Mouse (Mus musculus): ENCODE results near the gene Arntl2. TPM values are rescaled to one million over a fixed set of nuclear protein-coding genes. Genes with fewer than 3 reads are reported as not detected.

Gene Arntl2
- polyA plus RNA-seq, 1 experiment from 2014 or later, result 4.4 TPM

DNA sequence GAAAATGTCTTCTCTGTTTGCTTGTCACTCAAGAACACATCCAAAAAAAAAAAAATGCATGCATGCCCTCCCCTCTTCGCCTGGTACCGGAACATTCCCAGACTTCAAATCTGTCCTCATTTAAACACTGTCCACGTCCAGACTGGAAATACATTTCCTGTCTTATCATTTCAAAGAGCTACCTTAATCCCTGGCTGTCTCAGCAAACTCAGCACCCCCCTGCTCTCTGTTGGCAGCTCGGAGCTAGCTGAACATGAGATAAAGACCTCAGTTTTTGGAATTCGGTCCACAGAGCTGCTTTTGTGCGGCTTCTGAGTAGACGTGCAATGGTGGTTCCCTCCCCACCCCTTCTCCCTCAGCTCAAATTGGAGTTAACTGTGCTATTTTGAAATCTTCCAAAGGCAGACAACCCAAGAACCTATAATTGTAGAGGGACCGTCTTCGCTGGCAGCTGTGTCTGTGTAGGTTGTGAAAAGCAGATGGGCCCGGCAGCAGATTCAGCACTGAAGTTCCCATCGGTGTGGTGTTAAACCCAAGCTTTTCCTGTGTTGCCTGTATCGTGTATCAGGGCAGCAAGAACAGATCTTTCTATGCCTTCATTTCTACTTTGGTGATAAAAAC is 81.7 kb downstream of the Arntl2 start:
- peaks cover 6% of the 10 kb centered on the region for H3K9me3 ChIP-seq (ENCODE audit: control insufficient read depth, low read length)
- no peak overlapping the region for H3K9ac ChIP-seq (ENCODE audit: low read length)
- 81% methylated on average over 12 of the region's 12 CpGs for WGBS
- no peak for ATAC-seq (ENCODE audit: low read depth)
- H3K27ac ChIP-seq (ENCODE audit: low read length), result no peak overlapping the region
- no peaks in the 10 kb centered on the region for H3K36me3 ChIP-seq (ENCODE audit: control insufficient read depth, insufficient read depth, low read length)
- H3K4me1 ChIP-seq (replicated peaks; ENCODE audit: control insufficient read depth, insufficient read depth, low read length), result peaks cover 3% of the 10 kb centered on the region; the same call in 1 of the 2 replicates
- no peaks in the 10 kb centered on the region for H3K27me3 ChIP-seq (ENCODE audit: control insufficient read depth, insufficient read depth, low read depth, low read length)
- no peak overlapping the region for H3K4me2 ChIP-seq (ENCODE audit: low read depth, low read length)
- no peak overlapping the region for H3K4me3 ChIP-seq (ENCODE audit: low read length)

DNA sequence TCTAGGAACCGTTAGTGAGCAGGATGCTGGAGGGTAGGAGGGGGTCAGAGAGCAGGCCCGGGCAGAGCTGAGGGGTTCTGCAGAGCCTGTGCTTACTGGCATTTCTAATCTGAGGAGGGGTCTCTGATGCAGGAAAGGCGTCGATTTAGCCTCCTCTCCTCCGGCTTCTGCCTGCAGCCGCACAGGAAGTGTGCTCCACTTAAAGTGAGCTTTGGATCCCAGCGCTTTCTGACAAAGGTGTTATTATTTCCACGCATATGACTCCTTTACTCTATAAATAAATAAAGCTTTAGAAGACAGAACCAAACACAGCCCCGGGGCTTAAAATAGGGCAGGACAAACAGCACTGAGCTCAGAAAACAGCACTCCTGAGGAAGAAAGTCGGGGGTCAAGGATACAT is 83.1 kb downstream of the Arntl2 start:
- 31% methylated on average over 10 of the region's 10 CpGs for WGBS
- Histone ChIP-seq H3K4me1 (replicated peaks; ENCODE audit: control insufficient read depth, insufficient read depth, low read length) (peaks cover 3% of the 10 kb centered on the region; the same call in 1 of the 2 replicates), H3K27me3 (ENCODE audit: control insufficient read depth, insufficient read depth, low read depth, low read length) (no peaks in the 10 kb centered on the region), H3K4me2 (ENCODE audit: low read depth, low read length) (no peak overlapping the region), H3K36me3 (ENCODE audit: control insufficient read depth, insufficient read depth, low read length) (no peaks in the 10 kb centered on the region), H3K27ac (ENCODE audit: low read length) (no peak overlapping the region), H3K9ac (ENCODE audit: low read length) (no peak overlapping the region), H3K9me3 (ENCODE audit: control insufficient read depth, low read length) (peaks cover 6% of the 10 kb centered on the region), H3K4me3 (ENCODE audit: low read length) (no peak overlapping the region)
- ATAC-seq (ENCODE audit: low read depth), result no peak

DNA sequence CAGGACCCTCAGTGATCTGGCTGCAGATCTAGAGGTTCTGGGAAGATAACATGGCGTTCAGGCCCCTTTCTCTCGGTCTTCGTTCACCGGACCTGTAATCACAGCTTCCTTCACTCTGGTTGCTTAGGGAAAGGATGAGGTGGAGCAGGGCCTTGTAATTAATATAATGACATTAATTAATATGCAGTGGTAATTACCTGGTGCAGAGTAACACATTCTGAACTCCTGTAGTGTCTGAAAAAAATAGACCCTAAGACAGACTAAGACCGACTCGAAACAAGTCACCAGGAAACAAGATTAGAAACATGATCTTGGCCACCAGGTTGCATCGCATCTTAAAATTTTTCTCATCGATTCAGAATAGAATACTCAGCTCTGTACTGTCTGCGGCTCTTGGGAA is 84.0 kb downstream of the Arntl2 start:
- Histone ChIP-seq H3K9me3 (ENCODE audit: control insufficient read depth, low read length) (peaks cover 6% of the 10 kb centered on the region), H3K9ac (ENCODE audit: low read length) (no peak overlapping the region), H3K27me3 (ENCODE audit: control insufficient read depth, insufficient read depth, low read depth, low read length) (no peaks in the 10 kb centered on the region), H3K36me3 (ENCODE audit: control insufficient read depth, insufficient read depth, low read length) (no peaks in the 10 kb centered on the region), H3K4me2 (ENCODE audit: low read depth, low read length) (no peak overlapping the region), H3K4me1 (replicated peaks; ENCODE audit: control insufficient read depth, insufficient read depth, low read length) (peaks cover 3% of the 10 kb centered on the region; the same call in 1 of the 2 replicates), H3K4me3 (ENCODE audit: low read length) (no peak overlapping the region), H3K27ac (ENCODE audit: low read length) (no peak overlapping the region)
- WGBS, result 85% methylated on average over 9 of the region's 9 CpGs
- ATAC-seq (ENCODE audit: low read depth), result no peak

GRCm38 (mm10) chr6:146880296-146880695 is 84.4 kb downstream of the Arntl2 start:
- Histone ChIP-seq H3K9ac (ENCODE audit: low read length) (no peak overlapping the region), H3K4me1 (replicated peaks; ENCODE audit: control insufficient read depth, insufficient read depth, low read length) (peaks cover 5% of the 10 kb centered on the region; the same call in 1 of the 2 replicates), H3K4me2 (ENCODE audit: low read depth, low read length) (no peak overlapping the region), H3K27me3 (ENCODE audit: control insufficient read depth, insufficient read depth, low read depth, low read length) (no peaks in the 10 kb centered on the region), H3K9me3 (ENCODE audit: control insufficient read depth, low read length) (peaks cover 6% of the 10 kb centered on the region), H3K36me3 (ENCODE audit: control insufficient read depth, insufficient read depth, low read length) (no peaks in the 10 kb centered on the region), H3K4me3 (ENCODE audit: low read length) (no peak overlapping the region), H3K27ac (ENCODE audit: low read length) (no peak overlapping the region)
- ATAC-seq (ENCODE audit: low read depth), result no peak
- WGBS, result 66% methylated on average over 4 of the region's 4 CpGs

DNA sequence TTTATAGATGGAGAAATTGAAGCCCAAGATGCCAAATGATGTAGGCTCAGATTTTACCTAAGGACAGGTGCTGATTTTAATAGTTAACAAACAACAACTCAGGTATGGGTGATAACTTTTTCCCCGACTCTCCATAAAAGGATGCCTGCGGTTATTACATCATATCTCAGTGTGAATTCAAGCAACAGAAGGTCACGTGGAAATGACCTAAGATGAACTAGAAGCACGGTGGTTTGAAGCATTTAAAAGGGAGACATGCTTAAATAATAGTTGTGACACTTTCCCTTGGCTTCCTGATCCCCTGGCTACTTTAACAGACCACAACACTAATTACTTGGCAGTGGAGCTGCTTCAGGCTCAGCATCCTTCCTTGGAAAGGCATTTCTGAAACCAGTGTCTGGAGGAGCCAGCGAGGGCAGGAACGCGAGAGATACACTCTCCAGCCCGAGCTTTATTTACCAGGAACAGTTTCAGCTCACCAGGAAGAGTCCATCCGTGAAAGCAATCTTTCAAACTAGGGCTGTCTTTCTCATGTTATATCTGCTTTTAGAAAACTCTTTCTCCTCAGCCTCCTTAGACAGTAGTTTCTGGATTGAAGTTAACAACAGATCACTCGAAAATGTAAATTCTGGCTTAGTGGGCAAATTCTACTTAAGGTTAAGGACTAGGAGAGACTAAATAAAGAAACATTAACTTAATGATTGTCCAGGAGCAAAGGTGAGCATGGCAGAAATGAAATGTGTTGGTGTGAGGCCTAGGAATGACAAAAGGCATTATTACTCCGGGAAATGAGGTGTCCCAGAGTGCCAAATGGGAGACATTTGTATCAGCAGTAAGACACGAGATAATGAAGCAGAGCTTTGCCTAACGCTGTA is 86.3 kb downstream of the Arntl2 start:
- no peak overlapping the region for H3K4me3 ChIP-seq (ENCODE audit: low read length)
- no peak overlapping the region for H3K4me2 ChIP-seq (ENCODE audit: low read depth, low read length)
- H3K9me3 ChIP-seq (ENCODE audit: control insufficient read depth, low read length), result peaks cover 1% of the 10 kb centered on the region
- H3K27me3 ChIP-seq (ENCODE audit: control insufficient read depth, insufficient read depth, low read depth, low read length), result no peaks in the 10 kb centered on the region
- H3K27ac ChIP-seq (ENCODE audit: low read length), result no peak overlapping the region
- WGBS, result 48% methylated on average over 13 of the region's 13 CpGs
- no peaks in the 10 kb centered on the region for H3K36me3 ChIP-seq (ENCODE audit: control insufficient read depth, insufficient read depth, low read length)
- H3K4me1 ChIP-seq (replicated peaks; ENCODE audit: control insufficient read depth, insufficient read depth, low read length), result peaks cover 8% of the 10 kb centered on the region
- no peak overlapping the region; the same call in 1 of the 2 replicates for H3K9ac ChIP-seq (ENCODE audit: low read length)
- ATAC-seq (ENCODE audit: low read depth), result no peak

Other genes starting within 250 kb of the Arntl2 start
- 102 and 109 TPM in 2 replicates for gene Fgfr1op2, start 218.9 kb upstream of the Arntl2 start, polyA plus RNA-seq (2015; fragmentation: Nextera tagmentation; extraction: Ambion mirVana)
- 69.9 and 71.2 TPM in 2 replicates for gene Ints13, start 218.2 kb upstream of the Arntl2 start, polyA plus RNA-seq (2015; fragmentation: Nextera tagmentation; extraction: Ambion mirVana)
- 146 and 159 TPM in 2 replicates for gene Med21, start 153.5 kb upstream of the Arntl2 start, polyA plus RNA-seq (2015; fragmentation: Nextera tagmentation; extraction: Ambion mirVana)
- gene Tm7sf3, start 153.2 kb upstream of the Arntl2 start, polyA plus RNA-seq (2015; fragmentation: Nextera tagmentation; extraction: Ambion mirVana), result 27.0 and 29.9 TPM in 2 replicates
- gene Stk38l, start 71.1 kb upstream of the Arntl2 start, polyA plus RNA-seq (2015; fragmentation: Nextera tagmentation; extraction: Ambion mirVana), result 13.5 and 15.6 TPM in 2 replicates
- gene Smco2, start 54.0 kb downstream of the Arntl2 start, polyA plus RNA-seq (2015; fragmentation: Nextera tagmentation; extraction: Ambion mirVana), result not detected in 2 replicates
- gene Ppfibp1, start 92.4 kb downstream of the Arntl2 start, polyA plus RNA-seq (2015; fragmentation: Nextera tagmentation; extraction: Ambion mirVana), result 46.8 and 50.5 TPM in 2 replicates
- gene 1700034J05Rik, start 158.4 kb downstream of the Arntl2 start, polyA plus RNA-seq (2015; fragmentation: Nextera tagmentation; extraction: Ambion mirVana), result 0.14 and 0.20 TPM in 2 replicates
- gene Rep15, start 236.5 kb downstream of the Arntl2 start, polyA plus RNA-seq (2015; fragmentation: Nextera tagmentation; extraction: Ambion mirVana), result 0.73 and 0.87 TPM in 2 replicates
- 95.7 and 101 TPM in 2 replicates for gene Mrps35, start 246.7 kb downstream of the Arntl2 start, polyA plus RNA-seq (2015; fragmentation: Nextera tagmentation; extraction: Ambion mirVana)

Measured in lung, embryonic 16.5 days (tissue).